Mouse (Mus musculus): ENCODE results near the gene Asgr2.

GRCm38 (mm10) chr11:70107085-70107484, 14.6 kb downstream of the Asgr2 start:
- TF ChIP-seq CTCF (IDR thresholded peaks at IDR 0.05; ENCODE audit: borderline replicate concordance, extremely low read depth, insufficient read depth, insufficient read length) = no peak
- TF ChIP-seq POLR2A (IDR thresholded peaks at IDR 0.05; ENCODE audit: borderline replicate concordance, extremely low read depth, insufficient read depth, insufficient read length, poor library complexity, severe bottlenecking) = no peak

Data from brain, embryonic 14.5 days (tissue).